Mouse (Mus musculus): ENCODE data around the gene Grap. TPM values are rescaled to one million over a fixed set of nuclear protein-coding genes. Genes with fewer than 3 reads are reported as not detected.

The Grap gene
- 13.0 and 16.2 TPM in 2 replicates for polyA plus RNA-seq (2015; fragmentation: Nextera tagmentation; extraction: Ambion mirVana)

DNA sequence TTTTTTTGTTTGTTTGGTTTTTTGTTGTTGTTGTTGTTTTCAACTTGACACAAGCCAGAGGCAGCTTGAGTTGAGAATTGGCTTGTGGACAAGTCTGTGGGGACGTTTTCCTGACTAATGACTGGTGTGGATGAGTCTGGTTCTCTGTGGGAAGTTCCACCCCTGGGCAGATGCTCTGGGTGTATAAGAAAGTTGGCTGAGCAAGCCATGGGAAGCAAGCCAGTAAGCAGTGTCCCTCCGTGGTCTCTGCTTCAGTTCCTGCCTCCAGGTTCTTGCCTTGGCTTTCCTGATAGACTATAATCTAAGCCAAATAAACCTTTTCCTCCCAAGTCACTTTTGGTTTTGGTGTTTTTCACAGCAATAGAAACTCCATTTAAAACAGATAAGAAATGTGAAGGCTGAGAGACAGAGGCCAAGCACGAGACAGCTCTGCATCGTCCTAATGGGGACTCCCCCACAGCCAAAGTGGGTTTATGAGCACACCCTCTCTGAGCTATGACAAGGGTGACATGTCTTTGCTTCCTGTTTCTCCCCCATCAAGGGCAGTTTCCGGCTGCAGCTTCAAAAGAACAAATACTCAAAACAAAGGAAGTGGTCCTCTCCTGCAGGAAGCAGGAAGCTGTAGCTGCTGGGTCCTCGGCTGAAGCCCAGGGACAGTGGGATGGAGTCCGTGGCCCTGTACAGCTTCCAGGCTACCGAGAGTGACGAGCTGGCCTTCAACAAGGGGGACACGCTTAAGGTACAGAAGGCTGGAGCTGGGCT is at the start of gene Grap:
Gene Grap, plus strand, starts transcription at position 580 of the 762 bp plus-strand sequence.
- Histone ChIP-seq H3K36me3 (no peaks in the 10 kb centered on the region), H3K9ac (no peak within 1 kb of the TSS)
- 57% methylated on average over 10 of the region's 10 CpGs for WGBS

DNA sequence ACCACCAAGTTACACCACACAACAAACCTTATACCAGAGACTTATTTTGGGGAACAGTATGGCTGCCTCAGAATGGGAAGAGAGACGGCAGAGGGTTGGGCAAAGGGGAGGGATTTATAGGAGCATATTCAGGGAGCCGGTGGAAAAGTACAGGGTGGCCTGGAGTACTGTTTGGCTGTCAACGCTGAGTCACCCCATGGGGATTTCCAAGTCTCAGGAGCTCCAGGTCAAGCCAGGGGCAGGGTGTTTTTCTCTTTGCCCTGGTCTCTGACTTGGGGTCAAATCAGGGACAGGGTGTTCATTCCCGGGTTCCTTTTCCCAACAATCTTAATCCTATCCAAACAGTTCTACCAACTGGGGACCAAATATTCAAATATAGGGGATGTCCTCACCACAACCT is 45.0 kb upstream of the Grap start:
- Histone ChIP-seq H3K9ac (no peak overlapping the region), H3K9me3 (replicated peaks) (0 out of 2 replicates have a peak, but pooled peaks cover 7% of the 10 kb centered on the region), H3K36me3 (no peaks in the 10 kb centered on the region), H3K4me1 (no peaks in the 10 kb centered on the region), H3K4me3 (replicated peaks) (no peak overlapping the region), H3K27me3 (no peaks in the 10 kb centered on the region), H3K27ac (replicated peaks) (no peak overlapping the region), H3K4me2 (replicated peaks) (no peak overlapping the region)
- 70% methylated on average over 4 of the region's 4 CpGs for WGBS
- no peak for ATAC-seq (ENCODE audit: insufficient number of reproducible peaks, low FRiP score, low TSS enrichment, low read depth)

More for the DNA sequence above, at the start of gene Grap:
- Histone ChIP-seq H3K4me3 (replicated peaks) (peak within 1 kb of the TSS; percentile 16; the same call in 1 of the 2 replicates), H3K4me2 (replicated peaks) (0 out of 2 replicates have a peak within 1 kb of the TSS, but pooled peaks have one; percentile 2), H3K27ac (replicated peaks) (no peak within 1 kb of the TSS), H3K4me1 (no peaks in the 10 kb centered on the region), H3K27me3 (no peaks in the 10 kb centered on the region), H3K9me3 (replicated peaks) (no peaks in the 10 kb centered on the region)
- ATAC-seq (ENCODE audit: insufficient number of reproducible peaks, low FRiP score, low TSS enrichment, low read depth): no peak

GRCm38 (mm10) chr11:61611197-61611596 is 41.9 kb upstream of the Grap start:
- no peak overlapping the region for H3K4me2 ChIP-seq (replicated peaks)
- peaks cover 12% of the 10 kb centered on the region for H3K4me1 ChIP-seq
- H3K36me3 ChIP-seq: no peaks in the 10 kb centered on the region
- H3K9me3 ChIP-seq (replicated peaks): 0 out of 2 replicates have a peak, but pooled peaks cover 7% of the 10 kb centered on the region
- H3K4me3 ChIP-seq (replicated peaks): no peak overlapping the region
- no peak overlapping the region for H3K27ac ChIP-seq (replicated peaks)
- ATAC-seq (ENCODE audit: insufficient number of reproducible peaks, low FRiP score, low TSS enrichment, low read depth): no peak
- 75% methylated on average over 3 of the region's 3 CpGs for WGBS
- H3K27me3 ChIP-seq: no peaks in the 10 kb centered on the region
- no peak overlapping the region for H3K9ac ChIP-seq

DNA sequence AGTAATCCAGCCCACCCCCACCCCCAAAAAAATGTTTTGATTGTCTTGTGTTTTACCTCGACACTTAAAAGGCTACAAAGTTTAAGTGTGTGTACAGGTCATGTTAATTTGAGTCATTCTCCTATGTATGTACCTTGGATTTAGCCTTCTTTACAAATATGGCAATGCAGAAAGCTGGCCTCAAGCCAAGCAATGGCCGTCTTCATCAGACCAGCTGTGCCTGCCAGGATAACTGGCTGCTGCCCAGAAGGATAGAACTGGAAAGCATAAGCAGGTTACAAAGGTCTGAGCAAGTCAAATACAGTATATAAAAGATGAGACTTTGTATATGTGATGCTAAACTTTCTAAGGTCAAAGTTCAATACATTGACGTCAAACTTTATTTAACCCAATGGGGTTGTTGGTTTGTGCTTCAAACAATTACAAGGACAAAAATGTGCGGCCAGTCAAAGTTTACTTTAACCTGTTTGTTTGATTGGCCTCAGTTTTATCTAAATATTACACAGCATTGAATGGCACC is 40.9 kb upstream of the Grap start:
- Histone ChIP-seq H3K27ac (replicated peaks) (no peak overlapping the region), H3K9ac (no peak overlapping the region), H3K36me3 (no peaks in the 10 kb centered on the region), H3K4me1 (peaks cover 22% of the 10 kb centered on the region), H3K9me3 (replicated peaks) (0 out of 2 replicates have a peak, but pooled peaks cover 4% of the 10 kb centered on the region), H3K4me3 (replicated peaks) (no peak overlapping the region), H3K27me3 (no peaks in the 10 kb centered on the region), H3K4me2 (replicated peaks) (no peak overlapping the region)
- no peak for ATAC-seq (ENCODE audit: insufficient number of reproducible peaks, low FRiP score, low TSS enrichment, low read depth)
- WGBS: 72% methylated on average over 4 of the region's 4 CpGs

- H3K4me3 ChIP-seq (replicated peaks): no peak overlapping the region
- 54% methylated on average over 5 of the region's 5 CpGs for WGBS
- no peak overlapping the region for H3K9ac ChIP-seq
- no peak overlapping the region for H3K27ac ChIP-seq (replicated peaks)
- H3K9me3 ChIP-seq (replicated peaks): no peaks in the 10 kb centered on the region
- H3K36me3 ChIP-seq: no peaks in the 10 kb centered on the region
- no peaks in the 10 kb centered on the region for H3K27me3 ChIP-seq
- H3K4me2 ChIP-seq (replicated peaks): no peak overlapping the region
- H3K4me1 ChIP-seq: peaks cover 26% of the 10 kb centered on the region
- ATAC-seq (ENCODE audit: insufficient number of reproducible peaks, low FRiP score, low TSS enrichment, low read depth): no peak
Measured at GRCm38 (mm10) chr11:61614401-61614800, 38.7 kb upstream of the Grap start.

DNA sequence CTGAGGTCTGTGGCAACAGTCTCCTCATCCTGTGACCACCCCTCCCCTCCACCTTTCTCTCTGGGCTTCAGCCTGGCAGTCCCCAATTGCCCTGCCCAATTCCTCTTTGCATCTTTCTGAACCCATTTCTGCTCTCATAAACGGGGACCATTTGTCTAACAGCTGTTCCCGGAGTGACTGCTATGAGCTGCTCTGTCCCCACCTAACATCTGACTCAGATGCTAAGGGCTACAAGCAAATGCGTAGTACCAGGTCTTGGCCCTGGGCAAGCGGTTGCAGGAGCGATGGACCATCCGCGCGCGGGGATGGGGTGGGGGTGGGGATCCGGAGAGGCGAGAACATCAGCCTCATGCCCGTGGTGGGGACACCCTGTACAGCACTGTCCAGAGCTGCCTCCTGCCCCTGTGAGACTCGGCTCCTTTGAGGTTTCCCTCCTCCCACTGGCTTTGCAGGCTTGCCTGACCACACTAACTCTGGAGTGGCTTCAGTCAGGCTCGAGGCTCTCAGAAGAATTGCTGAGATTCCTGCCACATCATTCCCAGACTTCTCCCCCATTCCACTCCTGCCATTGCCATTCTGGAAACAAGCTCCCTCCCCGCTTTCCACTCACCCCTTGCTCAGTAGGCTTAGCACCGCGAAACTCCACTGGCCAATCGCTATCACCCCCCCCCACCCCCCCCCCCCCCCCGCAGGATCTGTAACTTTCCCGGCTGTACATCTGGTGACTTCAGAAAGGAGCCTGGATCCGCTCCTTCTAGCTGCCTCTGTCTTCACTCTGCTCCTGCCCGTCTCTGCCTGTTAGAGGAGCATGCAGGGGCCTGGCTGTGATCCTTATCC is 37.2 kb upstream of the Grap start:
- Histone ChIP-seq H3K9ac (no peak overlapping the region), H3K27ac (replicated peaks) (peak overlapping the region; percentile 73; the same call in 1 of the 2 replicates), H3K4me3 (replicated peaks) (peak overlapping the region; percentile 16), H3K4me1 (peaks cover 40% of the 10 kb centered on the region), H3K27me3 (no peaks in the 10 kb centered on the region), H3K36me3 (no peaks in the 10 kb centered on the region), H3K9me3 (replicated peaks) (no peaks in the 10 kb centered on the region), H3K4me2 (replicated peaks) (peak overlapping the region; percentile 49)
- ATAC-seq (ENCODE audit: insufficient number of reproducible peaks, low FRiP score, low TSS enrichment, low read depth): no peak
- 7% methylated on average over 20 of the region's 22 CpGs for WGBS

GRCm38 (mm10) chr11:61616523-61617292 is 36.4 kb upstream of the Grap start:
- no peak overlapping the region; the same call in 1 of the 2 replicates for H3K4me2 ChIP-seq (replicated peaks)
- no peak for ATAC-seq (ENCODE audit: insufficient number of reproducible peaks, low FRiP score, low TSS enrichment, low read depth)
- WGBS: 54% methylated on average over 9 of the region's 9 CpGs

DNA sequence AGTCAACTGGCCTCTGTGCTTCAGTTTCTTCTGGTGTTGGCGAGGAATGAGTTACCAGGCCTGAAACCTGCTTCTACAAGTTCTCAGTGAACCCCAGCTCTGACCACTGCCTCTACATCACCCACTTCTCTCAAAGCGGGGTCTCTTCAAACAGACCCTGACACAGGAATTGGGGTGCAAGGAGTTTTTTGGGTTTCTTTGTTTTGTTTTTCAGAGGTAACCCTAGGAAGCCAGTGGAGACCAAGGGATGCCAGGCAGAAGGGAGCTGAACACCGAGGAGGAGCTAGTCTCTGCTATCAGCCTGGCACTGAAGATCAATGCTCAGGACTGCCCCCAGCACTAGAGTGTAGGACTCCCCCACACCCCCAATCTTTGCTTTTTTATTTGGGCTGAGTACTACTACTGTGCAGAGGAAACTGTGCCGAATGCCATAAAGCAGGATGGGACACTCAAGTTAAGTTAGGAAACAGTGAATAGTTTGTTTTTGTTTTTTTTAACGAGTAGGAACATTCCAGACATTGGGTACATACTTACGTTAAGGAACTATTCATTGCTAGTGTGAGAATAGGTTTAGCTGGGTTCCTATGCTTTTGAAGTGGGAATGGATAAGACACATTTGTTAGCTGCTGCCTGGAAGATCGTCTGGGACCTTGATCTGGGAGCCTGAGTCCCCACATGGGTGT is 35.6 kb upstream of the Grap start:
- Histone ChIP-seq H3K4me1 (peaks cover 40% of the 10 kb centered on the region), H3K36me3 (no peaks in the 10 kb centered on the region), H3K4me2 (replicated peaks) (no peak overlapping the region), H3K4me3 (replicated peaks) (no peak overlapping the region), H3K27ac (replicated peaks) (no peak overlapping the region), H3K9ac (no peak overlapping the region), H3K9me3 (replicated peaks) (no peaks in the 10 kb centered on the region), H3K27me3 (no peaks in the 10 kb centered on the region)
- ATAC-seq (ENCODE audit: insufficient number of reproducible peaks, low FRiP score, low TSS enrichment, low read depth): no peak
- 69% methylated on average over 7 of the region's 7 CpGs for WGBS

More at GRCm38 (mm10) chr11:61616523-61617292, 36.4 kb upstream of the Grap start:
- H3K4me1 ChIP-seq: peaks cover 40% of the 10 kb centered on the region
- H3K9me3 ChIP-seq (replicated peaks): no peaks in the 10 kb centered on the region
- H3K27me3 ChIP-seq: no peaks in the 10 kb centered on the region
- H3K27ac ChIP-seq (replicated peaks): peak overlapping the region; percentile 73; the same call in 1 of the 2 replicates
- H3K9ac ChIP-seq: no peak overlapping the region
- no peaks in the 10 kb centered on the region for H3K36me3 ChIP-seq
- no peak overlapping the region for H3K4me3 ChIP-seq (replicated peaks)

DNA sequence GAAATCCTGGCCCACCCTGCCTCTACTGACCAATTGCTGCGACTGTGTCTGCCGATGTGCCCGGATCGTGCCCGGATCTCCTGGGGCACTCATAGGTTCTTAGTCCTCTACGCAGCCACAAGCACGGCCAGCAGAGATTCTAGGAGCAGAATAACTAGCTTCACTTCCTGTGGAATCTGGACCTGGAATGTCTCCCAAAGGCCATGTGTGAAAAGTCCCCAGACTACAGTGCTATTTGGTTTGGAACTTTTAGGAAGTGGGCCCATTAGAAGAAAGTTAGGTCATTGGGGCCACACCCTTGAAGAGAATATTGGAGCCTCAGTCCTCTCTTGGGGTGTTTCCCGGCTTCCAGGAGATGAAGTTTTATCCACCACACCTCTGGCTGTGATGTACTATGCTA is 34.9 kb upstream of the Grap start:
- Histone ChIP-seq H3K36me3 (no peaks in the 10 kb centered on the region), H3K27ac (replicated peaks) (no peak overlapping the region), H3K4me3 (replicated peaks) (no peak overlapping the region), H3K4me1 (peaks cover 40% of the 10 kb centered on the region), H3K9ac (no peak overlapping the region), H3K4me2 (replicated peaks) (no peak overlapping the region), H3K9me3 (replicated peaks) (no peaks in the 10 kb centered on the region), H3K27me3 (no peaks in the 10 kb centered on the region)
- 84% methylated on average over 8 of the region's 8 CpGs for WGBS
- ATAC-seq (ENCODE audit: insufficient number of reproducible peaks, low FRiP score, low TSS enrichment, low read depth): no peak

GRCm38 (mm10) chr11:61618571-61618970 is 34.5 kb upstream of the Grap start:
- WGBS: 84% methylated on average over 8 of the region's 8 CpGs
- H3K36me3 ChIP-seq: no peaks in the 10 kb centered on the region
- no peak overlapping the region for H3K27ac ChIP-seq (replicated peaks)

More at GRCm38 (mm10) chr11:61618571-61618970, 34.5 kb upstream of the Grap start:
- no peak for ATAC-seq (ENCODE audit: insufficient number of reproducible peaks, low FRiP score, low TSS enrichment, low read depth)
- peaks cover 40% of the 10 kb centered on the region for H3K4me1 ChIP-seq
- H3K9me3 ChIP-seq (replicated peaks): no peaks in the 10 kb centered on the region
- no peak overlapping the region for H3K9ac ChIP-seq
- H3K4me3 ChIP-seq (replicated peaks): no peak overlapping the region
- H3K27me3 ChIP-seq: no peaks in the 10 kb centered on the region
- no peak overlapping the region for H3K4me2 ChIP-seq (replicated peaks)
